Mouse (Mus musculus) kidney, adult 10 weeks (tissue): ENCODE results near the gene Btg2. TPM values are rescaled to one million over a fixed set of nuclear protein-coding genes. Genes with fewer than 3 reads are reported as not detected.

ENCODE experiments used
- polyA plus RNA-seq: library from polyadenylated mRNA; stranded (reverse); fragments of 350-450 nt; fragmentation: Illumina TruSeq; extraction: RNeasy Lipid Tissue Mini Kit (QIAGEN cat#74804); gene quantifications from one replicate; pipeline ENCODE4 v1.2.3, GENCODE M21; 2014; ENCODE audit warnings: low read depth, low replicate concordance

Btg2 gene
- 11.9 TPM for polyA plus RNA-seq

GRCm38 (mm10) chr1:134078802-134079476 lies at the start of gene Btg2:
Btg2 (minus strand) TSS chr1:134079120.

GRCm38 (mm10) chr1:134110979-134111378 lies 32.1 kb upstream of the Btg2 start, which contains the start of gene Chit1:
Chit1 (plus strand) TSS chr1:134111242.

GRCm38 (mm10) chr1:134037172-134037571 lies 41.7 kb downstream of the Btg2 start, which contains the start of gene Fmod:
Fmod (plus strand) TSS chr1:134037254.

Other genes with a start within 250 kb of the Btg2 start
- gene Optc, start 171.1 kb downstream of the Btg2 start, polyA plus RNA-seq, result 0.36 TPM
- gene Prelp, start 157.7 kb downstream of the Btg2 start, polyA plus RNA-seq, result 10.8 TPM
- gene Fmod, start 41.9 kb downstream of the Btg2 start, polyA plus RNA-seq, result 2.1 TPM
- not detected for gene Chit1, start 32.1 kb upstream of the Btg2 start, polyA plus RNA-seq
- gene Chil1, start 103.1 kb upstream of the Btg2 start, polyA plus RNA-seq, result not detected
- gene Mybph, start 114.3 kb upstream of the Btg2 start, polyA plus RNA-seq, result not detected
- 1.5 TPM for gene Adora1, start 156.3 kb upstream of the Btg2 start, polyA plus RNA-seq
- not detected for gene Myog, start 210.9 kb upstream of the Btg2 start, polyA plus RNA-seq